Mouse (Mus musculus): ENCODE results near the gene Mapk8ip1.

DNA sequence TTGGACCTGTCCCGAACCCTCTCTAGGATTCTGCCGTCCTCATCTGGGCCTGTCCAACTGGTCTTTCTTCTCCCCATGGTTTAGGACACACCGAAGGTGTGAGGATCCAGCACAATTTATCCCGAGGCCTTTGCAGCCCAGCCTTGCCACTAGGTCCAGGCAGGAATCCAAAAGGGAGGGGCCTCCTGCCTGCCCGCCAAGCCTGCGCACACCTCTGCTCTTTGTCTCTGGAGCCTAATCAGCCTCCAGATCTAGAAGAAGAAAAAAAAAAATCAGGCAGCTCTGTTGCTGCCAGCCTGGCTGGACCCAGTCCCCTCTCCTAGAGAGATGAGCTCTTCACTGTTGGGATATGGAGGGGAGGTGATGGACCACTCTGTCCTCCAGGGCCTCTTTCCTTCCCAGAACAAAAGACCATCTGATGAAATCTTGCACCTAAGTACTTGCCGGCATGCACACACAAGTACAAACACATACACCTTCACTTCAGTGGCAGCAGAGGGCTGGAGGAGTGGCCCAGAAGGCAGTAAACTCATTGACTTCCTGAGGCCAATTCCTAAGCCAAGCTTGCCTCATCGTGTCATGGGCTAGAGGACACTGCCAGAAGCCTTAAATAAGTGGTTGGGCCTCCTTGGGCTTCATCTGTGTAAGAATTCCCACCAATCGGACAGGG is 28.2 kb downstream of the Mapk8ip1 start:
- TF ChIP-seq CTCF (IDR thresholded peaks at IDR 0.05; ENCODE audit: insufficient read depth, low read length) (no peak), POLR2A (IDR thresholded peaks at IDR 0.05; ENCODE audit: borderline replicate concordance, extremely low read depth, low read depth, low read length) (no peak)
